Mouse (Mus musculus) ES-E14 (cell line): ENCODE measurements around the gene Gm5678. TPM values are rescaled to one million over a fixed set of nuclear protein-coding genes. Genes with fewer than 3 reads are reported as not detected.
A peak's percentile ranks its signal among the peaks of the same experiment; 100 is the strongest.

Experiments
- DNase-seq: peaks from one replicate; pipeline ENCODE4 v3.0.0-alpha.2; 2013; ENCODE audit warnings: low read depth, low spot score
- H3K27ac ChIP-seq: 2 replicates; pipeline ENCODE4 v1.5.1; 2012; ENCODE audit warnings: low read depth, mild to moderate bottlenecking, low read length, moderate library complexity, mixed read lengths; ENCODE audit not compliant: poor library complexity, insufficient read depth, severe bottlenecking
- H3K36me3 ChIP-seq: 2 replicates; pipeline ENCODE4 v1.6.1; 2012; ENCODE audit warnings: mild to moderate bottlenecking, low read length, moderate library complexity, mixed read lengths; ENCODE audit not compliant: control insufficient read depth, poor library complexity, insufficient read depth, severe bottlenecking
- H3K4me1 ChIP-seq, 2 experiments: fragments of 150-350 bp in 1 of 2; sonication (generic) in 1 of 2; 2 replicates each; pipeline ENCODE4 v1.6.1; 2012; ENCODE audit warnings: low read length in 2 of 2, mild to moderate bottlenecking in 1 of 2, mixed read lengths in 1 of 2; ENCODE audit not compliant: control insufficient read depth in 2 of 2, insufficient read depth in 2 of 2, poor library complexity in 1 of 2
- H3K4me3 ChIP-seq, 2 experiments: fragments of 150-350 bp in 1 of 2; sonication (generic) in 1 of 2; 2 replicates each; pipeline ENCODE4 v1.5.1; 2012; ENCODE audit warnings: low read length in 2 of 2, low read depth in 1 of 2, mild to moderate bottlenecking in 1 of 2, mixed read lengths in 1 of 2; ENCODE audit not compliant: insufficient read depth in 1 of 2, poor library complexity in 1 of 2, severe bottlenecking in 1 of 2
- H3K9ac ChIP-seq: 2 replicates; pipeline ENCODE4 v1.6.1; 2012; ENCODE audit warnings: low read depth, mild to moderate bottlenecking, low read length, mixed read lengths; ENCODE audit not compliant: poor library complexity, insufficient read depth, severe bottlenecking
- H3K9me3 ChIP-seq: fragments of 150-350 bp; sonication (generic); 2 replicates; pipeline ENCODE4 v1.6.1; 2012; ENCODE audit warnings: low read depth, mild to moderate bottlenecking, low read length; ENCODE audit not compliant: control insufficient read depth, insufficient read depth
- CHD2 ChIP-seq: IDR thresholded peaks from 2 replicates; pipeline ENCODE4 v1.6.1; 2014; ENCODE audit warnings: mild to moderate bottlenecking, low read depth, low read length, inconsistent platforms
- HCFC1 ChIP-seq: IDR thresholded peaks from 2 replicates; pipeline ENCODE4 v1.6.1; 2012; ENCODE audit warnings: low read length, inconsistent platforms, borderline replicate concordance; ENCODE audit not compliant: insufficient read depth
- MAFK ChIP-seq: IDR thresholded peaks from 2 replicates; pipeline ENCODE4 v1.6.1; 2014; ENCODE audit warnings: mild to moderate bottlenecking, low read depth, low read length, inconsistent platforms; ENCODE audit not compliant: insufficient read depth
- ZC3H11A ChIP-seq: IDR thresholded peaks from 2 replicates; pipeline ENCODE4 v1.6.1; 2012; ENCODE audit warnings: low read depth, mild to moderate bottlenecking, inconsistent platforms, low read length, borderline replicate concordance
- ZNF384 ChIP-seq: IDR thresholded peaks from 2 replicates; pipeline ENCODE4 v1.6.1; 2012; ENCODE audit warnings: low read depth, low read length, inconsistent platforms
- in situ Hi-C, 2 experiments: fragments of 600-800 bp; cut with MboI; formaldehyde crosslinking; loops; one replicate each; pipeline ENCODE4 v1.15.1; 2025; ENCODE audit warnings: low sequenced_read_pairs in 2 of 2, inconsistent platforms in 1 of 2; ENCODE audit not compliant: unreplicated experiment in 2 of 2
- total RNA-seq: library from RNA; depleted of rRNA; stranded (reverse); fragments of 300-350 nt; gene quantifications from 2 replicates; pipeline ENCODE4 v1.2.3, GENCODE M21; 2012

Gene Gm5678
- total RNA-seq, 1 experiment, result not detected

DNA sequence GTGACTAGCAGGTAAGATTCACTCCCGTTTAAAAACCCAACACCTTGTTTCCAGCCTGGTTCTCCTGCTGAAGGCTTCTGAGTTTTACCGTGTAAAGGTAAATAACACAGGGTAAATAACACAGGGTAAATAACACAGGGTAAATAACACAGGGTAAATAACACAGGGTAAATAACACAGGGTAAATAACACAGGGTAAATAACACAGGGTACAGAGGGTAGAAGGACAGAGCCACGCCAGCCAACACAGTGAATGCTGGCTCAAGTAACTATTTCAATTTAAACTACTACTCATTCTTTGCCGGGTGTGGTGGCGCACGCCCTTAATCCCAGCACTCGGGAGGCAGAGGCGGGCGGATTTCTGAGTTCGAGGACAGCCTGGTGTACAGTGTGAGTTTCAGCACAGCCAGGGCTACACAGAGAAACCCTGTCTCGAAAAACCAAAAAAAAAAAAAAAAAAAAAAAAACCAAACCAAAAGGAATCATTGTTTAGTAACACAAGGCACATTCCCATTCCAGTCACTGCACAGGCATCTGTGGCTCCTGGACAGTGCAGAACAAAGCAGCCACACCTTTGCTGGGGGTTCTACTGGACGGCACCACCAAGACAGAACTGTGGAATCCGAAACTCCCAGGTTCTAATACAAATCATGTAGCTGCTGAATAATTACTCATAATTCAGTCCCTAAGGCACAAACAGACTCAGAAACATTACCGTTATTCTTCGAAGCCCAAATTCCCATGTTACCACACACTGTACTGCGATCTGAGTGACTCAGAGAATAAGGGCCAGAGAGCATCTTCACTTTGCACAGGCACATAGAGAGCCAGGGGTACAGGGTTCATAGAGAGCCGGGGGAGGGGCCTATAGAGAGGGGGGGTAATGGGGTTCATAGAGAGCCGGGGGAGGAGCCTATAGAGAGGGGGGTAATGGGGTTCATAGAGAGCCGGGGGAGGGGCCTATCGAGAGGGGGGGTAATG is 36.2 kb upstream of the Gm5678 start:
- DNase-seq, result no peak
- Histone ChIP-seq H3K4me1 (peaks cover 0 to 7% of the 10 kb centered on the region in 2 experiments; a peak in 1 of 4 replicates), H3K4me3 (peak overlapping the region; percentile 22 to 27; a peak in 2 of 4 replicates), H3K9ac (no peak overlapping the region), H3K36me3 (peaks cover 24% of the 10 kb centered on the region), H3K27ac (no peak overlapping the region), H3K9me3 (no peaks in the 10 kb centered on the region)
- no peak for TF ChIP-seq MAFK
- TF ChIP-seq CHD2, result no peak
- TF ChIP-seq HCFC1, result no peak
- TF ChIP-seq ZNF384, result peak; percentile 56; the same call in 1 of the 2 replicates
- in situ Hi-C loops, result no loop called here

DNA sequence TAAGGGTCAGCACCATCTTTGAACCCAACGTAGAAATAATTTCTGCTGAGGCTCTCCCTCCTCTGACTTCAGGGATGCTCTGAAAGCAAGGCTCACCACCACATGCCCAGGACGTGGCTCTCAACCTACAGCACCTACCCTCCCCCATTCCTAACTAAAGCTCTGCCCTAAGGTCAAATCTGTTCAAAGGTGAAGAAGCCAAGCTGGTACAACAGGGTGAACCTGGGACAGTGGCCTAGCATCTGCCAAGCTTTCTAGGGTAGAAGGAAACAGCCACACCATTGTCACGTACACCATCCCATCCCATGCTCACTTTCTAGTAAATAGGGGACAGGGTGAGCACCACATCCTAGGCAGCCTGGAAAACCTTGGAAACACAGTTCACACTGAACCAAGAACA is 35.2 kb upstream of the Gm5678 start:
- DNase-seq, result no peak
- H3K9ac ChIP-seq, result no peak overlapping the region
- no peaks in the 10 kb centered on the region for H3K9me3 ChIP-seq
- TF ChIP-seq ZNF384, result no peak
- no peak for TF ChIP-seq ZC3H11A
- no peak for TF ChIP-seq CHD2
- no peak for TF ChIP-seq HCFC1
- TF ChIP-seq MAFK, result no peak
- in situ Hi-C loops, result no loop called here
- peaks cover 0 to 7% of the 10 kb centered on the region in 2 experiments; a peak in 1 of 4 replicates for H3K4me1 ChIP-seq
- no peak overlapping the region for H3K27ac ChIP-seq
- peaks cover 29% of the 10 kb centered on the region for H3K36me3 ChIP-seq
- H3K4me3 ChIP-seq, result no peak overlapping the region

DNA sequence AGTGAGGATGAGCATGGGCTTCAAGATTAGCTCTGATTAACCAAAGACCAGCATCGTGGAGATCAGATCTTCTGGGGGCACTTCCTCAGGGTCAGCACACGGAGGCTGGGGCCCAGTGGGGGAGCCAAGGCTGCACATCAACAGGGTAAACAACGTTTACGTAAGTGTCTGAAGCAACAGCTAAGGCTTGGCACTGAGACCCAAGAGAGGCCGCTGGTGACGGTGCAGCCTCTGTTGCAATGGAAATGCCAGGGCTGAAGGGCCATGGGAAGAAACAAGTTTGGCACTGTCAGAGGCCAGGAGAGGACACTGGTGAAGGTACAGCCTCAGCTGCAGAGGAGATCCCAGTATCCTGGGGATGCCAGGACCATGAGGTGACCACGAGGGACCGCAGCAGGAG is 34.5 kb upstream of the Gm5678 start:
- in situ Hi-C loops, result no loop called here
- Histone ChIP-seq H3K9ac (no peak overlapping the region), H3K36me3 (peaks cover 35% of the 10 kb centered on the region), H3K9me3 (no peaks in the 10 kb centered on the region), H3K4me3 (no peak overlapping the region), H3K4me1 (peaks cover 0 to 7% of the 10 kb centered on the region in 2 experiments; a peak in 1 of 4 replicates), H3K27ac (no peak overlapping the region)
- TF ChIP-seq ZNF384, result no peak
- TF ChIP-seq MAFK, result no peak
- DNase-seq, result no peak

DNA sequence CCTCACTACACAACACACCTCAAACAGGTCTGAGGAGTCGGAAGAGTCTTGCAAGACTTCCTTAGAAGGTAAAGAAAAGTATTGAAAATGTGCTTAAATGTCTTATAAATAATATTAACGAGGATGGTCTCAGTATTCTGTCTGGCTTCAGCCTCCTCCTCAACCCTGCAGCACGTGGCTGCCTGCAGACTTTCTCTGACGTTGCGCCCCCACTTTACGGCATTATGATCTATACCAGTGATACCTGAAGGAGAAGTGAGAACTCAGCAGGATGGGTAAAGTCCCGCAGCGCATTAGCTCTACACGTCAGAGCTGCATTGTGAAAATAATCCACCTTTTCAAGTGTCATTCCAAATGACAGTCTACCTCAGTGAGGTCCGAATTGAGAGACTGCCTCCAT is 33.4 kb upstream of the Gm5678 start:
- Histone ChIP-seq H3K27ac (no peak overlapping the region), H3K4me3 (no peak overlapping the region), H3K4me1 (peaks cover 0 to 7% of the 10 kb centered on the region in 2 experiments; a peak in 1 of 4 replicates), H3K36me3 (peaks cover 33% of the 10 kb centered on the region), H3K9me3 (no peaks in the 10 kb centered on the region), H3K9ac (no peak overlapping the region)
- in situ Hi-C loops, result no loop called here
- DNase-seq, result no peak
- TF ChIP-seq CHD2 (no peak), HCFC1 (no peak), ZNF384 (no peak), ZC3H11A (no peak), MAFK (no peak)
